Mouse (Mus musculus) megakaryocyte, embryonic 14.5 days (primary cell): ENCODE results near the gene Ubl3. TPM values are rescaled to one million over a fixed set of nuclear protein-coding genes. Genes with fewer than 3 reads are reported as not detected.

Experiments used
- H3K27me3 ChIP-seq: replicated peaks from 2 replicates; pipeline ENCODE3; 2012; ENCODE audit warnings: inconsistent platforms
- H3K36me3 ChIP-seq: replicated peaks from 2 replicates; pipeline ENCODE3; 2012; ENCODE audit warnings: low read length, inconsistent platforms, mixed read lengths
- H3K4me1 ChIP-seq: 2 replicates; pipeline ENCODE4 v1.6.1; 2012; ENCODE audit warnings: inconsistent platforms
- H3K4me3 ChIP-seq: replicated peaks from 2 replicates; pipeline ENCODE3; 2012; ENCODE audit warnings: moderate library complexity, mild to moderate bottlenecking, inconsistent platforms
- H3K9me3 ChIP-seq: 2 replicates; pipeline ENCODE4 v1.6.1; 2012; ENCODE audit warnings: inconsistent platforms
- FLI1 ChIP-seq: IDR thresholded peaks from 2 replicates; pipeline ENCODE4 v1.6.1; 2012; ENCODE audit warnings: low read length, inconsistent platforms, mixed read lengths
- GATA1 ChIP-seq: IDR thresholded peaks from 3 replicates; pipeline ENCODE4 v1.6.1; 2012; ENCODE audit warnings: mixed read lengths, low read length, inconsistent platforms, borderline replicate concordance
- polyA plus RNA-seq: library from polyadenylated mRNA; stranded (reverse); fragments of >175 nt; gene quantifications from 2 replicates; pipeline ENCODE4 v1.2.3, GENCODE M21; 2012; ENCODE audit warnings: low replicate concordance; ENCODE audit not compliant: insufficient read depth

Gene Ubl3
- polyA plus RNA-seq, 1 experiment: 9.4 TPM

DNA sequence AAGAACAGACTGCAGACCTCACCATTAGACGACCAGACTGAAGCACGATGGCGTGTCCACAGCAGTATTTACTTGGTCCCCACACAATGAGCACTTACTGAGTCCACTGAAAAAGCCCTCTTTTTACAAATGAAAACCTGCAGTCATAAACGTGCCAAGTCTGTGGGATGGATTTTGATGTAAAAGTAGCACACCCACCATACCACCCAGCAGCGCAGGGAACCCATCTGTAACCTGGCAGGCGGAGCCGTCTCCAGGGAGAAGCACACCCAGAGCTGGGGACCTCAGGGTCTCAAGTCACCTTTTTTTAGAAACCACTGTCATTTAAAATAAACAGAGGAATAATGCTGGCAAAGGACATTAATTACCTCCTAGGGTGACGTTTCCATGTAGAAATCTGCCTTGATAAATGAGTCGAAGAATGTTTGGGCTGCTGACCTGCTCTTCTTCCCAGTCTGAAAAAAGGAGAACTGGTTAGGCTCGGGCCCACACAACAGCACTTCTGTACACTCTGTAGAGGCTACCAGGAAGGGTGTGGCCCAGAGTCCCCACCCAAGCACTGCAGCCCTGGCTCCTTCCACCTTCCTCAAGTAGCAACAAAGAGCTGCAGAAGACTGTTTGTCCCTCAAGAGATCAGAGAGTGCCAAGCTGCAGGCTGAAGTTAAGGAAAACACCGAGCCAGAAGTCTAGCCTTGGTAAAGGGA is 43.5 kb downstream of the Ubl3 start:
- H3K27me3 ChIP-seq: peaks cover 2% of the 10 kb centered on the region
- no peaks in the 10 kb centered on the region for H3K9me3 ChIP-seq
- no peaks in the 10 kb centered on the region for H3K4me1 ChIP-seq
- no peak for TF ChIP-seq FLI1
- TF ChIP-seq GATA1: no peak
- H3K36me3 ChIP-seq: peaks cover 12% of the 10 kb centered on the region
- no peak overlapping the region for H3K4me3 ChIP-seq

DNA sequence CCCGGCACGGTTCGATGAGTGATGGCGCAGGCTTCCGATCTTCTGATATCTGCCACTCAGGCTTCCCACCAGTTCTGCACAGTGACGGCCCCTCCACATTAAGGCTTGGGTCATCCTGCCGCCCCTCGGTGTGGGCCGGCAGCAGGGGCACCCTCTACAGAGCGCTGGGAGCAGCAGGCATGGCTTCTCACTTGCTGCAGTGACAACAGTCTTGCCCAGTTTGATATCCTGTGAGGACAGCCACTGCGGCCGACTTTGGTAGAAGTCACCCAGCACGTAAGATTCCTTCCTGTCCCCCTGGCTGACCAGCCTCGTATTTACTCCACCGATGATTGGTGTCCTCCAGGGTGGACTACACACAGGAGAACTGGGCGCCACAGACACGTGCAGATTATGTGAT is 47.2 kb downstream of the Ubl3 start:
- Histone ChIP-seq H3K27me3 (no peaks in the 10 kb centered on the region), H3K36me3 (peaks cover 12% of the 10 kb centered on the region), H3K4me3 (no peak overlapping the region), H3K9me3 (no peaks in the 10 kb centered on the region), H3K4me1 (no peaks in the 10 kb centered on the region)
- TF ChIP-seq GATA1 (no peak), FLI1 (no peak)

DNA sequence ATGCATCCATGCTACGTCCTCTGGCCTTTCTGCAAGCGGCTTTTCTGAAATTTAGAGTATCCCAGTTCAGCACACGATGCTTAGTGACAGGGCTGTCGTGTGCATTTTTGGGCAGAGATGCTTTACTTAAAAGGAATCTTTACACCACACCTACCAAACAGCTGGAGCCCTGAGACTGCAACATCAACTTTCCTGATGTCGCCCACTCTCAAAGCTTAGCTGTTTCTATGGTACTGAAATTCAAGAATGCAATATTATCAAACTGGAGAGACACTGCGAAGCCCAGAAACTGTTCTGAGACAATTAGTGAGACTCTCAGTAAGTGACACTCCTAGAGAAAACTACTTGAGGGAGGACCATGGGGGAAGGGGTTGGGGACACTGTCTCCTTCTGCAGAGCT is 50.4 kb downstream of the Ubl3 start:
- Histone ChIP-seq H3K9me3 (peaks cover 10% of the 10 kb centered on the region), H3K27me3 (peaks cover 4% of the 10 kb centered on the region), H3K4me1 (no peaks in the 10 kb centered on the region), H3K4me3 (no peak overlapping the region), H3K36me3 (peaks cover 12% of the 10 kb centered on the region)
- TF ChIP-seq GATA1 (no peak), FLI1 (no peak)

DNA sequence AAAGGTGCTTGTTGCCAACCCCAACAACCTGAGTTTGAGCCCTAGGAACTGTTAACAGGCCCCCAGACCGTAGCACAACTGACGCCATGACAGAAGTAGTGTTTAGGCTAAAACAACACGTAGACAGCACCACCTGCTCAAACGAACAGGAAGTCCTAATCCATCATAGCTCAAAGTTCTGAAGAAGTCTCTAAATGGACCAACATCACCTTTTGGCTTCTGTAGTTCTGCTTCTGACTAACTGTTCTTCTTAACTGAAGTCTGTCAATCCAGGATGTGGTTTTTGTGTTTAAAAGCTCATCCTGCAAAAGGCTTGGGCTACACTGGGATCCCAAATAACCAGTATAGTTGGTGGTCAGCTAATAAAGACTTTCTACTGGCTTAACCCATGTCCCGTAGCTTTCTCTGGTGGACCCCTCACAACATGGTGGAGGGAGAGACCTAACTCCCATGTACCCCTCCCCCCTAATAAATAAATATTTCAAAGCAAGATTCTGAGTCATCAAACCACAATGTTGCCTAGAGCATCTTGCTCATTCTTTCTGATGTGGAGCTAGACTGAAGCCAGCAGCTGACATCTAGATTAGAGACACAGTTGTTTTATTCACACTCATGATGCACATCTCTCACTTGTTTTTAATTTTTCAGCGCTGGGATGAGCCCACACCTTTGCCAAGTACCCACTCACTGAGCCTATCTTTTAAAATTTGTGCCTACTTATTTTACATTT is 51.2 kb downstream of the Ubl3 start:
- Histone ChIP-seq H3K27me3 (peaks cover 4% of the 10 kb centered on the region), H3K4me3 (no peak overlapping the region), H3K9me3 (peaks cover 14% of the 10 kb centered on the region), H3K4me1 (no peaks in the 10 kb centered on the region), H3K36me3 (peaks cover 6% of the 10 kb centered on the region)
- TF ChIP-seq GATA1 (no peak), FLI1 (no peak)

DNA sequence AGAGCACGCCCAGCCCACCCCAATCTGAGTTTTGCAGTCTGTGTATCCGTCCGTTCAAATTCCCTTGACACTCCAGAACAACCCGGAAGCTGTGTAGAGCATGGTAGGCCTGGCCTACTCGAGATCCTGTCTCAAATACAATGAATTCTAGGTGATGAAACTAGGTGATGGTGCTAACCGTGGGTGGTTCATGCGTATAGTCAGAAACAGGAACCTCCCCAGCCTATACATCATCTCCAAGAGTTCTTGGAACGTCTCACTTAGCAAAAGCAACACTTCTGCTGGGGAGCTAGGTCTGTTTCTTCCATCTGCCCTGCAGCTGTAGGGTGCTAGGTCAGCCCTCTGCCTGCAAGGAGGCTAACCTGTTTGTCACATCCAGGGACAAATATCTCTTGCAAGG is 52.1 kb downstream of the Ubl3 start:
- Histone ChIP-seq H3K36me3 (peaks cover 2% of the 10 kb centered on the region), H3K4me1 (no peaks in the 10 kb centered on the region), H3K9me3 (peaks cover 14% of the 10 kb centered on the region), H3K4me3 (no peak overlapping the region), H3K27me3 (peaks cover 4% of the 10 kb centered on the region)
- TF ChIP-seq GATA1 (no peak), FLI1 (no peak)

DNA sequence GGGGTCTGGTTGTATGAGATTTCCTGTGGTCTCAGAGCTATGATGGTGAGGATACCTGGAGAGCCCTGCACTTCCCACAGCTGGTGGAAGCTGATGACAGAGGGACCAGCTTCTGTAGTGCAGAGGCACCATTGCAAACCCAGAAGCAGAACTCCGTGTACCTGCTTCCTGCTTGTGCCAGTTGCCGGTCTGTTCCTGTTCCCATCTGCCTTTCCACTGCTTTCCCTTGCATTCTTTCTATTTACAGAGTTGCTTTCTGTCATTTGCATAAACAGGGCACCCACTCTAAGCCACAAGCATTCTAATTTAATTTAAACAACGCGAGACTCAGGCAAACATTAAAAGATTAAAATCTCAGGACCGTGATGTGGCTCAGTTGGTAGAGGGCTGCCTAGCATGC is 53.0 kb downstream of the Ubl3 start:
- no peak overlapping the region for H3K4me3 ChIP-seq
- TF ChIP-seq GATA1 (no peak), FLI1 (no peak)
- H3K27me3 ChIP-seq: peaks cover 4% of the 10 kb centered on the region
- H3K36me3 ChIP-seq: no peaks in the 10 kb centered on the region
- H3K9me3 ChIP-seq: peaks cover 14% of the 10 kb centered on the region
- no peaks in the 10 kb centered on the region for H3K4me1 ChIP-seq

DNA sequence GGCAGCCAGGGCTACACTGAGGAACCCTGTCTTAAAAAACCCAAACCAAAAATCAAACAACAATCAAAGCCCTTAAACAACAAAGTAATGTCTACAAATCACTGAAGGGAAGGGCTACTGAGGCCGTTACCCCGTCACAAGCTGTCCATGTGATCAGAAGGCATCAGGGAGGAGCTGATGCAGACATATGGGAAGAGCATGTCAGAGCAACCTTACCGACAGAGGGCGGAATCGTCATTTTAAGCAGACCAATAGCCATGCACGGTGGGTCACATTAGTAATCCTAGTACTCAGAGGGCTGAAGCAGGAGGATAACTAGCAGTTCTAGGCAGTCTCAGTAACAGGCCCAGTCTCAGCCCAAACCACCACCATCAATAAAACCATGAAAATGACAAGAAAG is 56.6 kb downstream of the Ubl3 start:
- H3K27me3 ChIP-seq: peaks cover 4% of the 10 kb centered on the region
- H3K4me3 ChIP-seq: peak overlapping the region; percentile 53
- TF ChIP-seq FLI1 (no peak), GATA1 (no peak)
- H3K9me3 ChIP-seq: peaks cover 37% of the 10 kb centered on the region
- H3K4me1 ChIP-seq: no peaks in the 10 kb centered on the region
- no peaks in the 10 kb centered on the region for H3K36me3 ChIP-seq

DNA sequence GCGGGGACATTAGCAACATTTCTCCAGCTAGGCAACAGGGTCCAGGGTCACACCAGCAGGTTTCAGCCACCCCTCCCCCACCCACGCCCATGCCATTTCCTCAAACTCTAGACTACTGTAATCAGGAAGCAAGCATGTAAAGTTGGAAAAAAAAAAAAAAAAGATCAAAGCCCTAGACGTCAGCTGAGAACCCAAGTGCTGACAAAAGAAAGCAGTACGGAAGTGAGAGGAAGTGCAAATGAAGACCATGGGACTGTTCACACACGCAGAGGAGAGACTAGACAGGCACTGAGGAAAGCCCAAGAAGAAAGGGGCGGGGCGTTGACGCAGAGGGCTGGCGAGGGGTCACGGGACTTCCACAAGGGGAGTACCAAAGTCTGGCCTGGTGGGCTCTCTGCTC is 57.4 kb downstream of the Ubl3 start:
- Histone ChIP-seq H3K4me3 (no peak overlapping the region), H3K4me1 (no peaks in the 10 kb centered on the region), H3K36me3 (no peaks in the 10 kb centered on the region), H3K27me3 (peaks cover 4% of the 10 kb centered on the region), H3K9me3 (peaks cover 40% of the 10 kb centered on the region)
- no peak for TF ChIP-seq FLI1
- TF ChIP-seq GATA1: no peak

DNA sequence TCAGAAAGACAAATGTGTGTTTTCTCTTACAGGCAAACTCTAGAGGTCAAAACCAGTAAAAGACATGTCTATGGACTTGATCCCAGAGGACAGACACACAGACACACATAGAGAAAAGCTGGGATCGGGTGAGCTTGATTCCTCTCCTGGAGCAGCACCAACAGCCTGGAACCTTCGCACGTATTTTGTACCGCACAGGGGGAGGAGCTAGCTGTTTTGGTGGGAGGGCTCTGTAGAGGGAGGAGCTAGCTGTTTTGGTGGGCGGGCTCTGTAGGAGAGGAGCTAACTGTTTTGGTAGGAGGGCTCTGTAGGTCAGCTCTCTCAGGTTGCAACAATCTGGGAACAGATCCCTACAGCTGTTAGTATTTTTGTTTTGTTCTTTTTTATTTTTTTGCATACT is 58.3 kb downstream of the Ubl3 start:
- H3K4me1 ChIP-seq: peaks cover under 1% of the 10 kb centered on the region; the same call in 1 of the 2 replicates
- H3K9me3 ChIP-seq: peaks cover 40% of the 10 kb centered on the region
- TF ChIP-seq GATA1: no peak
- no peak for TF ChIP-seq FLI1
- H3K4me3 ChIP-seq: no peak overlapping the region
- no peaks in the 10 kb centered on the region for H3K27me3 ChIP-seq
- H3K36me3 ChIP-seq: no peaks in the 10 kb centered on the region

DNA sequence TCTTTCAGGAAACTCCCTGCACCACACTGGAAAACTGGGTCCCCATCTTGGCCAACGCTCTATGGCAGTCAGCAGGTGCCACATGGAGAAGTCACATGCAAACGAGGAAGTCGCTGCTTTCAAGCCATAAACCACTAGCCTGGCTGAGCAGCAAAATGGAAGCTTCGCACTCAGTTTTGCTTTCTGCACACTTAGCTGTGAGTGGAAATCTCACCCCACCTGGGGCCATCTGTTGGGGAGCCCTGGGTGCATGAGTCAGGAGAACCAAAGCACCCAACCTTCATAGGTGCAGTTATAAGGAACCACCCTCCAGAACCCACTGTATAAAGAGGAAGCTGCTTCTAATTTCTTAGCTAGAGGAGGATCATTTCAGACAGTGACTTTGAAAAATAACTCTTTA is 59.6 kb downstream of the Ubl3 start:
- Histone ChIP-seq H3K4me1 (peaks cover 4% of the 10 kb centered on the region; the same call in 1 of the 2 replicates), H3K9me3 (peaks cover 38% of the 10 kb centered on the region), H3K27me3 (no peaks in the 10 kb centered on the region), H3K36me3 (no peaks in the 10 kb centered on the region), H3K4me3 (no peak overlapping the region)
- TF ChIP-seq FLI1 (no peak), GATA1 (no peak)
